Mouse (Mus musculus) left cerebral cortex, adult 8-10 months (tissue): ENCODE data around the gene Dram1. TPM values are rescaled to one million over a fixed set of nuclear protein-coding genes. Genes with fewer than 3 reads are reported as not detected.
"Not testable (repeated sequence)": the region's sequence is repeated elsewhere in the genome, so short reads cannot be mapped to it uniquely, and the experiment has no call there.

Experiments
- DNase-seq, 2 experiments: peaks; one replicate each; pipeline ENCODE4 v3.0.0; 2022; ENCODE audit warnings: low spot score in 2 of 2
- total RNA-seq, 4 experiments: library from RNA; stranded (reverse); gene quantifications; 2 replicates each; pipeline ENCODE4 v1.2.4; 2022

Dram1 gene
- total RNA-seq, 4 experiments from 2014 or later: 0.65 to 1.9 (median 0.81) TPM

GRCm38 (mm10) chr10:88386251-88386650, 7.4 kb upstream of the Dram1 start:
- DNase-seq: no peak

GRCm38 (mm10) chr10:88385758-88386157, 6.9 kb upstream of the Dram1 start:
- DNase-seq: no peak

GRCm38 (mm10) chr10:88385290-88385689, 6.4 kb upstream of the Dram1 start:
- DNase-seq: no peak

GRCm38 (mm10) chr10:88384081-88384480, 5.2 kb upstream of the Dram1 start:
- no peak for DNase-seq

- no peak for DNase-seq
Measured at GRCm38 (mm10) chr10:88383479-88383878, 4.6 kb upstream of the Dram1 start.

- no peak for DNase-seq
Measured at GRCm38 (mm10) chr10:88382009-88382408, 3.1 kb upstream of the Dram1 start.

GRCm38 (mm10) chr10:88381286-88381685, 2.4 kb upstream of the Dram1 start:
- DNase-seq: no peak

- DNase-seq: no peak
Measured at GRCm38 (mm10) chr10:88380430-88381060, 1.7 kb upstream of the Dram1 start.

- DNase-seq: no peak
Measured at GRCm38 (mm10) chr10:88380002-88380401, 1.1 kb upstream of the Dram1 start.

GRCm38 (mm10) chr10:88377666-88378065, 1.2 kb downstream of the Dram1 start:
- no peak for DNase-seq

GRCm38 (mm10) chr10:88376770-88377169, 2.1 kb downstream of the Dram1 start:
- peak; percentile 89 to 91 for DNase-seq

- DNase-seq: no peak
Measured at GRCm38 (mm10) chr10:88374984-88375383, 3.9 kb downstream of the Dram1 start.

GRCm38 (mm10) chr10:88372945-88373344, 5.9 kb downstream of the Dram1 start:
- not testable (repeated sequence) for DNase-seq

GRCm38 (mm10) chr10:88372436-88372835, 6.4 kb downstream of the Dram1 start:
- no peak for DNase-seq

- DNase-seq: no peak
Measured at GRCm38 (mm10) chr10:88371793-88372192, 7.1 kb downstream of the Dram1 start.

GRCm38 (mm10) chr10:88369233-88369632, 9.6 kb downstream of the Dram1 start:
- no peak for DNase-seq

GRCm38 (mm10) chr10:88364221-88364620, 14.7 kb downstream of the Dram1 start:
- DNase-seq: no peak

- DNase-seq: no peak
Measured at GRCm38 (mm10) chr10:88362218-88362617, 16.7 kb downstream of the Dram1 start.

GRCm38 (mm10) chr10:88356983-88357559, 21.8 kb downstream of the Dram1 start:
- DNase-seq: peak; percentile 17 to 50

GRCm38 (mm10) chr10:88356114-88356982, 22.5 kb downstream of the Dram1 start:
- no peak for DNase-seq

GRCm38 (mm10) chr10:88354599-88354998, 24.3 kb downstream of the Dram1 start:
- no peak for DNase-seq

- no peak for DNase-seq
Measured at GRCm38 (mm10) chr10:88352549-88352948, 26.3 kb downstream of the Dram1 start.
